Mouse (Mus musculus) liver, adult 2 months (tissue): ENCODE measurements around the gene Sap30l. TPM values are rescaled to one million over a fixed set of nuclear protein-coding genes. Genes with fewer than 3 reads are reported as not detected.
A peak's percentile ranks its signal among the peaks of the same experiment; 100 is the strongest.

ENCODE experiments used
- DNase-seq: peaks from one replicate; pipeline ENCODE4 v3.0.0-alpha.2; 2011; ENCODE audit warnings: low read depth, low spot score; ENCODE audit errors: extremely low read depth
- H3K27ac ChIP-seq: fragments of 200-500 bp; replicated peaks from 2 replicates; pipeline ENCODE4 v1.5.1; 2012; ENCODE audit warnings: low read depth, mild to moderate bottlenecking, control low read depth, inconsistent platforms, low read length; ENCODE audit not compliant: insufficient read depth
- H3K27me3 ChIP-seq: fragments of 200-500 bp; 2 replicates; pipeline ENCODE4 v1.6.1; 2012; ENCODE audit warnings: mild to moderate bottlenecking, moderate library complexity, low read length, inconsistent platforms; ENCODE audit not compliant: control insufficient read depth, insufficient read depth
- H3K36me3 ChIP-seq: fragments of 200-500 bp; 2 replicates; pipeline ENCODE4 v1.6.1; 2012; ENCODE audit warnings: low read length, inconsistent platforms; ENCODE audit not compliant: control insufficient read depth, insufficient read depth
- H3K4me1 ChIP-seq: fragments of 200-500 bp; 2 replicates; pipeline ENCODE4 v1.6.1; 2011; ENCODE audit warnings: low read length; ENCODE audit not compliant: control insufficient read depth, insufficient read depth
- H3K4me3 ChIP-seq: fragments of 200-500 bp; 2 replicates; pipeline ENCODE4 v1.5.1; 2011; ENCODE audit warnings: low read depth, mild to moderate bottlenecking, control low read depth, low read length, moderate library complexity; ENCODE audit not compliant: insufficient read depth
- H3K79me2 ChIP-seq: fragments of 200-500 bp; 2 replicates; pipeline ENCODE4 v1.6.1; 2012; ENCODE audit warnings: inconsistent platforms, mild to moderate bottlenecking, low read length, moderate library complexity; ENCODE audit not compliant: control insufficient read depth, insufficient read depth
- H3K9ac ChIP-seq: fragments of 200-500 bp; 2 replicates; pipeline ENCODE4 v1.6.1; 2012; ENCODE audit warnings: low read depth, mild to moderate bottlenecking, control low read depth, inconsistent platforms, low read length
- CTCF ChIP-seq: fragments of 200-500 bp; IDR thresholded peaks from 2 replicates; pipeline ENCODE4 v1.5.1; 2011; ENCODE audit warnings: low read depth, low read length, control low read depth
- POLR2A ChIP-seq: fragments of 200-500 bp; IDR thresholded peaks from 2 replicates; pipeline ENCODE4 v1.6.1; 2011; ENCODE audit warnings: low read length, control low read depth; ENCODE audit not compliant: insufficient read depth; ENCODE audit errors: extremely low read depth
- WGBS: fragments of 180-500 bp; shearing (Covaris S2); methylation state at CpG from one replicate; pipeline ENCODE4 v1.1.7; 2018; 5-methylcytosine and 5-hydroxymethylcytosine counted together
- polyA plus RNA-seq: library from polyadenylated mRNA; depleted of rRNA; stranded (reverse); fragments of >200 nt; gene quantifications from 2 replicates; pipeline ENCODE4 v1.2.3, GENCODE M21; 2012
- total RNA-seq: library from RNA; depleted of rRNA; stranded (reverse); fragments of >200 nt; gene quantifications from 2 replicates; pipeline ENCODE4 v1.2.3, GENCODE M21; 2014

Gene Sap30l
- total and polyA plus RNA-seq, 2 experiments: 22.4 to 24.5 TPM

GRCm38 (mm10) chr11:57787913-57788312 is 13.5 kb upstream of the Sap30l start:
- H3K79me2 ChIP-seq: no peaks in the 10 kb centered on the region
- H3K27ac ChIP-seq: no peak overlapping the region
- H3K27me3 ChIP-seq: no peaks in the 10 kb centered on the region
- no peaks in the 10 kb centered on the region for H3K4me1 ChIP-seq
- peak; percentile 56 for DNase-seq
- WGBS: 19% methylated on average over 3 of the region's 3 CpGs
- no peak overlapping the region for H3K9ac ChIP-seq
- TF ChIP-seq POLR2A (no peak), CTCF (peak; percentile 73)
- no peaks in the 10 kb centered on the region for H3K36me3 ChIP-seq
- no peak overlapping the region for H3K4me3 ChIP-seq

GRCm38 (mm10) chr11:57790866-57791535 is 10.4 kb upstream of the Sap30l start:
- Histone ChIP-seq H3K27me3 (no peaks in the 10 kb centered on the region), H3K4me3 (no peak overlapping the region), H3K27ac (no peak overlapping the region), H3K79me2 (no peaks in the 10 kb centered on the region), H3K9ac (no peak overlapping the region), H3K4me1 (no peaks in the 10 kb centered on the region), H3K36me3 (no peaks in the 10 kb centered on the region)
- DNase-seq: no peak
- TF ChIP-seq CTCF: no peak
- TF ChIP-seq POLR2A: no peak
- WGBS: 26% methylated on average over 21 of the region's 21 CpGs

GRCm38 (mm10) chr11:57795086-57795485 is 6.4 kb upstream of the Sap30l start:
- no peak for DNase-seq
- Histone ChIP-seq H3K79me2 (no peaks in the 10 kb centered on the region), H3K9ac (no peak overlapping the region), H3K4me1 (no peaks in the 10 kb centered on the region), H3K4me3 (no peak overlapping the region), H3K27me3 (no peaks in the 10 kb centered on the region), H3K27ac (no peak overlapping the region), H3K36me3 (no peaks in the 10 kb centered on the region)
- 58% methylated on average over 6 of the region's 6 CpGs for WGBS
- TF ChIP-seq CTCF (no peak), POLR2A (no peak)

DNA sequence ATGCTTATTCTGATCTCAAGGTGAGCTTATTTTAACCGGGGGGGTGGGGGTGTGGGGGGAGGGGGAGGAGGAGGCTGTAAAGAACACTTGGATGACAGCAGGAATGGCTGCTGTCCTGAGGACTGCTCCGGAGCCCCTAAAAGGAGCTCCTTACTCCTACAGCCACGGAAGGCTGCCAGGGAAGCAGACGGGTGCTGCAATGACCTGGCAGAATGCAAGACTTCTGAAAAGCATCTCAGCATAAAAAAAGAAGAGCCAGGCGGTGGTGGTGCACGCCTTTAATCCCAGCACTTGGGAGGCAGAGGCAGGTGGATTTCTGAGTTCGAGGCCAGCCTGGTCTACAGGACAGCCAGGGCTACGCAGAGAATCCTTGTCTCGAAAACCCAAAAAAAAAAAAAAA is 3.6 kb upstream of the Sap30l start:
- peaks cover 6% of the 10 kb centered on the region; the same call in 1 of the 2 replicates for H3K4me1 ChIP-seq
- H3K36me3 ChIP-seq: no peaks in the 10 kb centered on the region
- H3K79me2 ChIP-seq: peaks cover 11% of the 10 kb centered on the region
- H3K27ac ChIP-seq: no peak overlapping the region
- H3K4me3 ChIP-seq: no peak overlapping the region
- TF ChIP-seq POLR2A (no peak), CTCF (no peak)
- H3K9ac ChIP-seq: no peak overlapping the region
- no peaks in the 10 kb centered on the region for H3K27me3 ChIP-seq
- DNase-seq: no peak
- 90% methylated on average over 9 of the region's 9 CpGs for WGBS

DNA sequence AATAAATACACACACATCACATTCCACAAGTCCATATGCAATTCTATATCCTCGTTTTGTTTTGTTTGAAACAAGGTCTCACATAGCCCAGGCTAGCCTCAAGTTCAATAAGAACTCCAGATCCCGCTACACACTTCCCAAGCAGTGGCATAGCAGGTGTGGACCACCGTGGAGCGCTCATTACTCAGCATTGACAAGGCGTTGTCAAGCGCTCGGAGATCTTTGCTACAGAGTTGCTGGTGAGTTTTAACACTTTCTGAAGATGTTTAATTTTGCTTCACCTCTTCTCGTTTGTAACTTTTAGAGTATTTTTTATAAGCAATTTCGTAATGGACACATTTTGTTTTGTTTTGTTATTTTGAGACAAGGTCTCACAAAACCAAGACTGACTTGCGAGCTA is 2.0 kb upstream of the Sap30l start:
- H3K27ac ChIP-seq: no peak overlapping the region
- no peak overlapping the region for H3K9ac ChIP-seq
- peaks cover 6% of the 10 kb centered on the region; the same call in 1 of the 2 replicates for H3K4me1 ChIP-seq
- peaks cover 11% of the 10 kb centered on the region for H3K79me2 ChIP-seq
- H3K36me3 ChIP-seq: no peaks in the 10 kb centered on the region
- 96% methylated on average over 10 of the region's 10 CpGs for WGBS
- TF ChIP-seq POLR2A (no peak), CTCF (no peak)
- DNase-seq: no peak
- H3K4me3 ChIP-seq: no peak overlapping the region
- H3K27me3 ChIP-seq: no peaks in the 10 kb centered on the region

DNA sequence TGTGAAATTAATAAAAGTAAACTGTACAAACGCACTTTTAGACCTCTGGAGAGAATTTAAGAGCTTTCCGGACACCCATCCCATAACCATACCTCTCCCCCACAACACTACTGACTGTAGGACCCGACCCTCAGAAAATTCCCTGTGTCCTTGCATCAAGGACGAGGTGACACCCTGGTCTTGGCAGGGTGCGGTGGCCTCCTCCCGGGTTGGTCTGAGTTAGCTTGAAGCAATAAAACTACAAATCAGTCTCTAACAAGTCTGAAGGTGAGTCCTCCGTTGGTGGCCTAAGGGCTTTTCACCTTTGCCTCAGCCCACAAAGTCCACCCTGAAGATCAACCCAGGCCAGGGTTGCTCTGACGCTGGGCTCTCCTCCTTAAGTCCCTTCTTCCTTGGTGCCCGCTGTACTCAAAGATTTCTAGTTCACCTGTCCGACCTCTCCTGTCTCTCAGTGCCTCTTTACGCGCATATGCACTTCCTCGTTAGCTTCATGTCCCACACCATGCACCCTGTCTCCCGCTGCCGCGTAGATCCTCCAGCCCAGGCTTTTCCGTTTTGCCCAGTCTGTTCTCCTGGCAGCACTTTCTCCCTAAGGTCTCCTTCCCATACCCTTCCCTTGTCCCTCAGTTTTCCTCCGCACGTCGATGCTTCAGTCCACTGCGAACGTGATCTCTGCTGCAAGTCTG is 1.0 kb upstream of the Sap30l start:
- H3K36me3 ChIP-seq: no peaks in the 10 kb centered on the region
- peak overlapping the region; percentile 61 for H3K4me3 ChIP-seq
- peaks cover 6% of the 10 kb centered on the region; the same call in 1 of the 2 replicates for H3K4me1 ChIP-seq
- peak overlapping the region; percentile 75 for H3K9ac ChIP-seq
- peaks cover 11% of the 10 kb centered on the region for H3K79me2 ChIP-seq
- peak overlapping the region; percentile 52 for H3K27ac ChIP-seq
- peak; percentile 46 for DNase-seq
- WGBS: 16% methylated on average over 22 of the region's 22 CpGs
- TF ChIP-seq CTCF (no peak), POLR2A (no peak)
- H3K27me3 ChIP-seq: no peaks in the 10 kb centered on the region
